Mouse (Mus musculus): ENCODE data around the gene Tas2r119. TPM values are rescaled to one million over a fixed set of nuclear protein-coding genes. Genes with fewer than 3 reads are reported as not detected.

The Tas2r119 gene
- total RNA-seq, 2 experiments from 2014 or later, result not detected

DNA sequence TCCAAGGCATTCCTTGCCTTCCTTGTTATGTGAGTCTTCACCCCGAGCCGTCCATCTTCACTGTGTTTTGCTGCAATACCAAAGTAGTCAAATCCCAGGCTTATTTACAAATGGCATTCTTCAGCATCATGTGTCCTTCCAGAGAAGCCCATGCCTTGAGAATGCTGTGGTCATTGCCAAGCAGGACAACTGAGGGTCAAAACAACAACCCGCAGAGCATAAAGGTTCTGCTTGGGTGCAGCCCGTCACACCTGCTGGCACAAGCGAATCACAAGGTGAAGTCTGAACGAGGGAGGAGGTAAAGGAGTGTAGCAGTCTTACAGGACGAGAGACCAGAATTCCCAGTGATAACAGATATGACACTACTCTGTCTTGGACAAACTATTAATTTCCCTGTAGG lies 45.9 kb downstream of the Tas2r119 start:
- no peak for DNase-seq (ENCODE audit: low spot score in 2 of 2)

DNA sequence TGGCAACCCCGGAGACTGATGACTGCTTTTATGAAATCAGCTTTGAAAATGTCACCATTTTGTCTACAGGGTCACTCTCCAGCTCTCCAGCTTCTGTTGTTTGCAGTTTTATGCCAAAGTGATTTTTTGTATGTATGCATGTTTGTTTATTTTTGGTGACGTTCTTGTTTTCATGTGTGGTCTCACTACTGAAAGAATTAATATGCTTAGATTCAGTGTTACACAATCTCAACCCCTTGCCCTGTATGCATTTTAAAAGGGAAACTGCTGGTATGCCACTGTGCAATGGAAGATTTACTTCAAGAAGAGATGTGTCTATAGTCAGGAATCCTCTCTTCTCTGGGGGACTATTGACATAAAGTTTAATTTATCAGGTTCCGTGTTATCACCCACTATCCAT lies 48.3 kb downstream of the Tas2r119 start:
- DNase-seq (ENCODE audit: low spot score in 2 of 2), result no peak

DNA sequence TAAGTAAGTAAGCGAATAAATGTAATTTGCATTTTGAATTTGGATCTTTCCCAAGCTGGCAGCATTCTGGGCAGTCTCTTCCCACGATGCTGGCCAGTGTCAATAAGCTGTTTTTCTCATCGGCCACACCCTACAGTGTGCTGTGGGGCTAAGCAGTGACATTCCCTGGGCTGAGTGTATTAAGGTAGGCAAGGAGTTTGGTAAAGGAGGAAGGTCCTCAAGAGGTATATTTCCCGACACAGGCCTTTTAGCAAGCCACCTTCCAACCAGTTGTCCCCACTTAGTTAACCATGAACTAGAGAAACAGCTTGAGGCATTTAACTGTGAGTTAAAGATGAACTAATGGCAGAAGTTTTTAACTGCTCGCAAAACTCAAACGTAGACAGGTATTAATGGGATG lies 49.3 kb downstream of the Tas2r119 start:
- no peak for DNase-seq (ENCODE audit: low spot score in 2 of 2)

DNA sequence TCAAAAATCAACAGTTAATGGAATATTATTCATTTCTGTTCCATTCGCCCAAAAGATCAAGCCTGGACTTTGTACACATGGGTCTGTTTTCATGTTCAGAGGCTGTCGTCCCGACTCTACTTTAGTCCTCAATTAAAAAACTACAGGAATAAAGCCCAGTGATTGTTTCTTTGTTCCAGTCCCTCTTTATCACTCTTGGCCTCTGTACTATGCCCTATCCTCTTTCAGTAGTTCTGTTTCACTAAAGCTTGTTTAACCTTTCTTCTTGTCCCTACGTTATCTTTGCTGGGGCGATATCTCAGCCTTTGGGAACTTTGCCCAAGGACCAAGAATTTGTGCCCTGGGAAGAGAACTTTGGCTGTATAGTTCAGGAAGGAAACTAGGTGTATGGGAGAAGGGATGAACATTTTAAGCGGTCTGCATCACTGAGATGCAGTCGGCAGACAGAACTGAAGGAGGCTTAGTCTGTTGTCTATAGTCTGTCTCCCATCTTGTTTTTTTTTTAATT lies 49.9 kb downstream of the Tas2r119 start:
- no peak for DNase-seq (ENCODE audit: low spot score in 2 of 2)

Other genes starting within 250 kb of the Tas2r119 start
- gene Sema5a, start 67.5 kb downstream of the Tas2r119 start, total RNA-seq (2021), result 100 to 1,000 TPM in 1 of 2 experiments, 10 to 100 TPM in 1; 98.0 to 101 TPM

Measured in layer of hippocampus, postnatal 14 days (tissue).